Mouse (Mus musculus) v-Abl transformed pro-B cells (cell line): ENCODE measurements around the gene Tead4.
"Not testable (repeated sequence)": the region's sequence is repeated elsewhere in the genome, so short reads cannot be mapped to it uniquely, and the experiment has no call there.

Source experiments
- in situ Hi-C, 2 experiments: fragments of 400-800 bp; cut with MboI; formaldehyde crosslinking; loops; one replicate each; pipeline ENCODE4 v1.15.1; 2025; ENCODE audit not compliant: unreplicated experiment in 2 of 2

Gene Tead4

DNA sequence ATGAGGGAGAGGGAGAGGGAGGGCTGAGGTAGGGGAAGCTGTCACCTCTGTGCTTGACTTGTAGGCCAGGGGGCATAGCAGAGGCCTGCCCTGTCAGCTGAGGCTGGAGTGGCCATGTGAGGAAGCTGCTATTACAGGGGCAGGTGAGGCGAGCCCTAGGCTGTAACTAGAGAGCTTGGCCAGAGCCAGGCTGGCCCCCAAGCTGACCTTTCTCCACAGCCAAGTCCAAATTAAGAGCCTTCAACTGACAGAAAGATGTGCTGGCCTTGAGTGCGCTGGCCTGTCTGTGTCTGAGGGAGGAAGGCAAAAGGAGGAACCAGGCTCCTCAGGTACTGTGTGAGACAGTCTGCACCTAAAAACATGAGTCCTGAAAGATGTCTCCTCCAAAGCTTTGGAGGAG, 47.5 kb downstream of the Tead4 start:
- in situ Hi-C loops: no loop called here

DNA sequence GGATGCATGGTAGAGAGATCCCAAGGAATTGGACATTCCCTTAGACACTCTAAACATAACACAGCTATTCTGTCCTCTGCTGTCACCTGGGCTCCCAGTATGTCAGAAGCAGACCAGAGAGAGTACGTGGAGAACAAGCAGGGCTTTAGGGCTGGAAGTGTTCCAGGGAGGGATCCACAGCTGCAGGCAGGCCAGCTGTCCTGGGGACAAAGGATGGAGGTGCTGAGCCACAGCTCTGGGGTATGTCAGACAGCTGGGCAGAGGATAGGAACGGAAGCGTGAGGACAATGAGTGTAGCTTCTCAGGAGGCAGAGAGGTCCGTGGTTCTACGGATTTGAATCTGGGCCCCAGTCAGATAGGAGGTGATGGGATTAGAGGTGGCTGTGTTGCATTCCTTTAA, 50.0 kb downstream of the Tead4 start:
- in situ Hi-C loops: no loop called here

DNA sequence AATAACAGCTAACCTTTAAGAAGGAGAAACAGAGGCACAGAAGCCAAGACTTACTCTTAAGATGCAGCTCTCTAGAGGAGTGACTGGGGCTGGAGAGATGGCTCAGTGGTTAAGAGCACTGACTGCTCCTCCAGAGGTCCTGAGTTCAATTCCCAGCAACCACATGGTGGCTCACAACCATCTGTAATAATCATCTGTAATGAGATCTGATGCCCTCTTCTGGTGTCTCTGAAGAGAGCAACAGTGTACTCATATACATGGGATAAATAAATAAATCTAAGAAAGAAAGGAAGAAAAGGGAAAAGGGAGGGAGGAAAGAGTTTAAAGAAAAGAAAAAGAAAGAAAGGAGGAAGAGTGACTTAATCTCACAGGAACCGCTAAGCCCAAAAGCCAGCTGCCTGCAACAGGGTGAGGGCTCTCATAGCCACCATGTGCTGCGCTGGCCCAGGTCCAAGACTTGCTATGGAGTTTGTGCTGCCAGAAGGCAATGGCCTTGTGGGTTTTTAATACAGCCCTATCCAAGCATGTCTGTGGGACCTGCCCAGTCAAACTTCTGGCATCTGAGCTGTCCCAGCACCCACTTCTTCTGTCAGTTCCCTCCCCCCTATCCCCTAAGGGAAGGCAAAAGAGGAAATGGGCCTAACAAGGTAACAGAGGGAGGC, 63.4 kb downstream of the Tead4 start:
- in situ Hi-C loops: no loop called here

GRCm38 (mm10) chr6:128236581-128236980, 64.0 kb downstream of the Tead4 start:
- in situ Hi-C loops: no loop called here

- in situ Hi-C loops: no loop called here
Observed at GRCm38 (mm10) chr6:128234206-128234605, 66.4 kb downstream of the Tead4 start.

GRCm38 (mm10) chr6:128232216-128232615, 68.4 kb downstream of the Tead4 start:
- in situ Hi-C loops: no loop called here

DNA sequence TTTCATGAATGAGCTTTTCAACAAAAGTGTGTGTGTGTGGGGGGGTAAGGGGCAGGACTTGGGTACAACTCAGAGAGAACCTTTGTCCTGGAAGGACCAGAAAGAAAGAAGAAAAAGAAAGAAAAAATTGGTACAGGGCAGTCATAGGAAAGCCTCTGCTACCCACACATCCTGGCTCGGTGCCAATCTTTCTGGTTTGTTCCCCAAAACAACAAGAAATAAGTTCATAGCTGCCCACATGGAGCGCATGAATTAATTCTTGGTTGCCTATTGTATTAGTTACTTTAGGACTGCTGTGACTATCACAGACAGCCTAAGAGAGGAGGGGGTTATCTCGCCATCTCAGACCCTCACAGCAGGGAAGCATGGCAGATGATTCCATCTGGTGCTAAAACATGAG, 68.9 kb downstream of the Tead4 start:
- in situ Hi-C loops: no loop called here

- in situ Hi-C loops: no loop called here
Observed at GRCm38 (mm10) chr6:128227438-128228017, 73.1 kb downstream of the Tead4 start.

DNA sequence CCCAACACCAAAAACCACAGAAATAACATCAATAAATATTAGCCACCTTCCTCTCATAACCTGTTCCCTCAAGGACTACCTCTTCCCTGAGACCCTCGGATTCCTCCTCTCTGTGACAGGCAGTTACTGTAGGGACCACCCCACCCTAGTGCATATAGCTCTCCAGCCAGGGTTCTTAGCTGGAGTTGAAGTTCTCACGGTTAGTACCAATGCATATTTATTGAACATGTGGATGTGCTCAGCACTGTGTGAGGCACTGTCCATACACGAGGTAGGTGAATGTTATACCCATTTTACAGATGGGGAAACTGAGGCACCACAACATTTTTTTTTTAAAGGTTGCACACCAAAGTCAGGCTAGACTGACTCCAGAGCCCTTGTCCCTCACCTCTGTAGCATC, 73.7 kb downstream of the Tead4 start:
- in situ Hi-C loops: no loop called here

- in situ Hi-C loops: no loop called here
Observed at GRCm38 (mm10) chr6:128225846-128226176, 74.8 kb downstream of the Tead4 start.

DNA sequence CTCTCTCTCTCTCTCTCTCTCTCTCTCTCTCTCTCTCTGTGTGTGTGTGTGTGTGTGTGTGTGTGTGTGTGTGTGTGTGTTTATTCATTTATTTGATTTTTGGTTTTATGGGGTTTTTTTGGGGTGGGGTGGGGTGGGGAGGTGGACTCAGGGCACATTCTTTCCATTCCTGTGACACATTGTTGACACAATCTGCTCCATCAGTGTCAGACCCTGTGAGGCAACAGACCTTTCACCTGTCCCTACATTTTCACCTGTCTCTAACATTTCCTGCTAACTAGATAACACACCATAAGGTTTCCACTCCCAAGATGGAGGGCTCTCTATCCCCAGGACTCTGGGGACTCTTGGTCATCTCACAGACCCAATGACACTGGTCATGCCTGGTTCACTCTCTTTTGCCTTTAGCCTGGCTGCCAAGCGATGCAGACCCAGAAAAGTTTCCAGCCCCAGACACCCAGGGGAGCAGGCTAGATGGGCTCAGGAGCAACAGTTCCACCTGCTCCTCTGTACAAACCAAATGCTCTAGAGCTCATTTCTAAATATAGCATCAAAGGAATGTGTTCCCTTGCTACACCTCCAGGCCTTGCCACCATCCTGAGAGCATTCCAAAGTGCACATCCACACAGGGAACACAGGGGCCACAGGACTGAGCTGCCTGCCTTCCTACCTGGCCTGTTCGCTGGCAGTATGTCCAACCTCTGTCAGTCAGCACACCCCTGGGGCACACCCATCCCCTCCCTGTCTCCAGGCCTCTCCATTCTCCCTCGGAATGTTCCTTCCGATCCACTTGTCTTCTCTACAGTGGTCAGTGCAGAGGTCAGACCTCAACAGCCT, 75.4 kb downstream of the Tead4 start:
- in situ Hi-C loops: no loop called here

DNA sequence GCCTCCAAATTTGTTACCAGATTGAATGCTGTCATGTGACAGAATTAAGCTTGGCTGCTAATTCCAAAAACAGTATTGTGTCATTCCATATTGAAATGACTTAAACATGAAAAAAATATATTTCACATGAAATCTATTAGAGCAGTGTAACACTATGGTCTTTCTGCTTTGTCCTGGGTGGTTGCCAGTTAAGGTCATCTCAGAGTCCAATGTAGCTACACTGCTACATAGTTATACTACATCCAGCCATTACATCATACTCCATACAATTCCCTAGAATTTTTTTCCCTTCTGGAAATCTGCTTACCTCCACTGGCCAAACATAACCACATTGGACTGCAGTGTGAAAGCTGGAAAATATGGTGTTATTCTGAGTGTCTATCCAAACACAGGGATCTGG, 77.5 kb downstream of the Tead4 start:
- in situ Hi-C loops: no loop called here

DNA sequence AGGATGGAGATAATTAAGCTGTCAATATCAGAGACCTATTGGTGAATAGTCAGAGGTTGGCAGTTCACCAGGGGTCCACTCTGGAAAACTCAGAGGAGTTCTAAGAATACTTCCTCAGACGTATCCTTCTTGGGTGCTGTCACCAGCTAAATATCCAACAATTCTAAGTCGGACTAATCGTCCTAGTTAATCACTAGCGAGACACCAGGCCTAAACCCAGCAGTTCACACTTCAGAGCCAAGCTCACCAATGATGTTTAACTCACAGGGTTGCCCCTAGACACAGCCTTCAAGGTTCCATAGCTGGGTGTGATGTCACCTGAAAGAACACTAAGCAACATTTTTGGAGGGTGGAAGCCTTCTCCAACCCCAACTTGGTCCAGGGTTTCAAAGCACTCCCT, 85.6 kb downstream of the Tead4 start:
- in situ Hi-C loops: not testable (repeated sequence)

- in situ Hi-C loops: loop anchor here in 1 of 2 experiments (10.0 kb wide), 1 partner anchor 266 kb away; no protein-coding TSS in a partner anchor
Observed at GRCm38 (mm10) chr6:128209199-128209598, 91.4 kb downstream of the Tead4 start.

DNA sequence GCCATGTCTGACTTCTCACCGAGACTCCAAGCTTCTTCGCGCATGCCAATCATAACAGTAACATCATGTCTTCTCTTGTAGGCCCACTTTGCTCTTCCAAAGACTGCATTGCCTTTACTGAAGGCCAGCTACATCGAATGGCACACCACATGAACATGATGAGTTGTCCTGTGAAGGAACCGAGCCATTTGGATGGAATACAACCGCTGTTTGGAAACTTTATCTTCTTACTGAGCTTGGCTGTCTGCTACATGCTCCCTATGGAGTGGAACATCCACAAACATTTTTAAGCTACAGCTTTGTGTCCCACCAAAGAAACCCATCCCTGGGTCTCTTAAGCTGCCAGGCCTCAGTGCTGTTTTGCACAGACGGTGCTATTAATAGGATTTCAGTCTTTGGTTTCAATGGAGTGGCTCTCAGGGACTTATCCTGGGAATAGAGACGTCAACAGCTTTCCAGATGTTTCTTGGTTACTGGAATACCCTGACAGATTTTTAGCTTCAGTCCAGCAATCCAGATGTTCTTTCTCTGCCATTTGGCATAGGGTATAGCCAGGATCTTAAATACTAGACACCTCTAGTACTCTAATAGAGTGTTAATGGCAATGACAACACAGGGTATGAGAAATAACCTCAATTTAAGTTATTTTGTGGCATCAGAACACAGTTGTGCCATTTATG, 92.0 kb downstream of the Tead4 start:
- in situ Hi-C loops: loop anchor here in 1 of 2 experiments (10.0 kb wide), 1 partner anchor 266 kb away; no protein-coding TSS in a partner anchor

GRCm38 (mm10) chr6:128203557-128203956, 97.1 kb downstream of the Tead4 start:
- in situ Hi-C loops: loop anchor here in 1 of 2 experiments (10.0 kb wide), 1 partner anchor 271 kb away; no protein-coding TSS in a partner anchor

DNA sequence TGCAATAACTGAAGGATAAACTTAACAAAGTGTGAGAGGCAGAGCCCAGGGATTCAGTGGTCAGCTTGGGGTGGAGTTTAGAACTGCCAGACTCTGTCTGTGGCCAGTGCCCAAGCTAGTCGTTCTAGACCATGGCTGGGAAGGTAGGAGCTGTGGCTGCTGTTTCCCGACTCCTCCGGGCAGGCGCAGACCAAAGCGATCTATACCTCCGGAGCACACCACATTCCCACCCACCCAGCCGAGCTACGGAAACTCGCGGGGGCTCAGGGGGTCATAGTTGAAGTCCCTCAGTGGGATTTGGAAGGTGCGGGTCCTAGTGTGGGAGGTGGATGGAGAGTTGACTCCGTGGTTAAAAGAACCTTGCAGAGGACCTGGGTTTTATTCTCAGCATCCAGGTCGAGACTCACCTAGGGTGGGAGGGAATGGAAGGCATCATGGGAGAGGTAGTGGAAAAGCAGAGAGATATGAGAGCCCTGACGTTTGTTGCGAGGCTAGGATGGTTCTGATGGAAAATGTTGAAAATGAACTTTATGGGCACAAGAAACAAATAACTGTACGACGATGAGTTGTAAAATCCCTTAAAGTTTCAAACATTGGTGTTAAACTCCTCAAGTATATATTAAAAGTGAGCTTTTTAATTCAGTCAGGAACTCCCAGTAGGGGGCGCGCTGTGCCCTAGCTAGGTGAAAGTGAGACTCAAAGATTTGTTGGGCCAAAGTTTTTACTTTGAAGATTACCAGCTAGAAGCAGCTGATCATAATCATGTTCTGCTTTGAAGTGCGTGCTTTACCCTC, 99.6 kb downstream of the Tead4 start:
- in situ Hi-C loops: loop anchor here in 1 of 2 experiments (10.0 kb wide), 1 partner anchor 274 kb away; no protein-coding TSS in a partner anchor

DNA sequence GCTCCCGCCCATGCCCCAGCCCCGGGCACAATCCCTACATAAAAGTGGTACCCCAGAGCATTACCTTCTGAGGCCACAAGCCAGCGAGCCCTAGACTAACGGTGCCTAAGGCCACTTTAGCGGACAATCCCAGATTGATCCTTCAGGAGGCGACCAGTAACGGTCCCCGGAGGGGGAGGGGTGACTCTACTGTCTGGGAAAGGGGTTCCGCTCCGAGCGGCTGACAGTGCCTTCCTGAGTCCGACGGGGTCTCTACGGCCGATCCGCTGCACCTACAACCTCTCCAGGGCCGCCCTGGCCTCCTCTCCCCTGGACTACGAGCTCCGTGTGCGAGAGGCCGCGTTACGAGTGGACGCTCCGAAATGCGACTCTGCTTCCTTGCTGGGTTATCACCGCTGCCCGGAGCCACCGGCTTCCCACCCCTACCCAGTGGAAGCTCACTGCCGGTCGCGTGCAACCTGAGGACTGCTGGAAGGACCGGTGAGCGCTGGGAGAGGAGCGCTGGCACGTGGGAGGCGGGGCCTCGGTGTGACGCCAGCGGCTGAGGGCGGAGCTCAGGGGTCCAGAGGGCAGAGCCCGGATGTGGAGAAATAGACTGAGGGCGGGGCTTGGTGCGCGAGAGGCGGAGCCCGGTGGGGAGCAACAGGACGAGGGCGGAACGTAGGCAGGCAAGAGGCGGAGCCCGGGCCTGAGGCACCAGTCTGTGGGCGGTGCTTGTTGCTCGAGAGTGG, 100.3 kb downstream of the Tead4 start:
- in situ Hi-C loops: loop anchor here in 1 of 2 experiments (10.0 kb wide), 1 partner anchor 275 kb away; no protein-coding TSS in a partner anchor

DNA sequence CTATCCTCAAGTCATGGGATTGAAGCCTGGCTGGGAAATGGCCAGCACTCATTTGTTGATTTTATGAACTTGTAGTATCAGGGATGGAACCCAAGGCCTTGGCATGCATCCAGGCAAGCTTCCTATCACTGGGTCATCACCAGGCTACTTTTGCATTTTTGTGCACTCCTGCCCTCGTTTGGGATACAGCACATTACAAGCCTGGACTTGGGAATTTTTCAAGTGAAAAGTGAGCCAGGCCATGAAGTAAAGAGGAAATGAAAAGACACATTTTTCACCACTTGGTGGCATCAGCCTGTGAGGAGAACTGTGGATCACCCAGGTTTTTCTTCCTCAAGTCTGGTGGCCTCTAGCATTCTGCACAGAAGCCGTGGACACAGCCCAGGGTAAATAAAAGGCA, 117.1 kb downstream of the Tead4 start:
- in situ Hi-C loops: no loop called here
